Mouse (Mus musculus): ENCODE measurements around the gene Tex26. TPM values are rescaled to one million over a fixed set of nuclear protein-coding genes. Genes with fewer than 3 reads are reported as not detected.

Gene Tex26
- polyA plus RNA-seq, 1 experiment from 2014 or later, result 1.1 TPM

DNA sequence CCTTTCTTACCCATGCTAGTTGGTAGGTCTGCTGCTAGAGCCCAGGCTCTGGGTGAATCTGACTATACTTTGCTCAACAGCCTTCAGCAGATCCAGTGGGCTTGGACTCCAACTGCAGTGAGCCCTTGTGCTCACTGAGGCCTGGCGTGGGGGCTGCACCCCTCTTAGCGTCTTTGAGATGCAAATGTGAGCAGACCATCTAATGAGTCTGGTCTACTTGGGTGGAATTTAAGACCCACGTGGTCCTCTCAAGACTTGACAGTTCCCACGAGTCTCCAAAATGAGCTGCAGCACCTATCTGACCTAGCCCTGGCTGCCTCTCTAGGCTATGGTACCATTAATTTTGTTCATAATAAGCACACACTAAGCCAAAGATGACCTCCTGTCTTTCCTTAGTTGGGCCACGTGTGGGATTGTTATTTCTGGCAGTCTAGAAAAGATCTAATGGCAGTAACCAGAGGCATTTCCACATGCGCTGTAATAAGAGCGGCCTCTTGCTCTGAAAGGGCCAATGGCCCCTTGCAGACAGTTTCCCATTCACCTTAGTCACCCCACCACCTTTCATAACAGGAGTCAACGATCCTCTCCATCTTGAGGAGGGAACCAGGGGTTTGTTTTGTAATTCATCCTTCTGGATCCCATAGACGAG is 74.1 kb downstream of the Tex26 start:
- peaks cover 39% of the 10 kb centered on the region for H3K4me1 ChIP-seq (replicated peaks; ENCODE audit: control insufficient read depth, insufficient read depth, low read length)
- no peaks in the 10 kb centered on the region for H3K9me3 ChIP-seq (ENCODE audit: control insufficient read depth, low read length)
- H3K36me3 ChIP-seq (ENCODE audit: control insufficient read depth, insufficient read depth), result no peaks in the 10 kb centered on the region
- no peak overlapping the region for H3K9ac ChIP-seq (replicated peaks; ENCODE audit: low read depth, low read length)
- no peak overlapping the region for H3K4me3 ChIP-seq (replicated peaks; ENCODE audit: low read length)
- peak overlapping the region; percentile 37 for H3K27ac ChIP-seq (ENCODE audit: low read length)
- peak overlapping the region; percentile 31 for H3K4me2 ChIP-seq (ENCODE audit: low read length)
- ATAC-seq, result peak; percentile 68
- WGBS, result 7% methylated on average over 9 of the region's 9 CpGs
- H3K27me3 ChIP-seq (replicated peaks; ENCODE audit: control insufficient read depth, insufficient read depth, low read length), result no peaks in the 10 kb centered on the region

DNA sequence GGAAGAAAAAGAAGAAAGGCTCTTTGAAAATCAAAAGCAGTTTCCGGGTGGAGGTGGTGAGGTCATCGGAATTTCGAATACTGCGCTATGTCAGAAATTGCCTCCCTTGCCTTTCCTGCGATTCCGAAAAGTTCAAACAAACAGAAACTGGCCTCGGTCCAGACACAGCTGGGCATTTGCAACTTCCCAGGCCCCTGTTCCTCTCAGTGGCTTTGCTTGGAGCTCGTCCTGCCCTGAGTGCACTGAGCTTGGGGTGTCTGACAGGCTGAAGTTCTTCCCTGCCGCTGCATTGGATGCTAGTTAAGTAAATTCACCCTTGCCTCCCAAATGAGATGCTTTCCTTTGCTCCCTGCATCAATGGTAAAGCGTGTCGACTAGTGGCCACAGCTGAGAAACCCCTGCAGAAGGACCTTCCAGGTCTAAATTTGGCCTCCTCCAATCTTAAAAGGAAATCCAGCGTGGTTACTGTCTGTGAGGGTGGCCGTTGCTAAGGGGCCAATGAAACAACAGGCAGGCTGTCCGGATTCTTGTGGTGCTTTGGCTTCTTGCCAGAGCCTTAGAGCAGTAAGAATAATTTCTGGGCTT is 74.7 kb downstream of the Tex26 start:
- Histone ChIP-seq H3K9ac (replicated peaks; ENCODE audit: low read depth, low read length) (0 out of 2 replicates have a peak overlapping the region, but pooled peaks have one; percentile 3), H3K4me2 (ENCODE audit: low read length) (peak overlapping the region; percentile 31), H3K4me3 (replicated peaks; ENCODE audit: low read length) (no peak overlapping the region), H3K4me1 (replicated peaks; ENCODE audit: control insufficient read depth, insufficient read depth, low read length) (peaks cover 39% of the 10 kb centered on the region), H3K27me3 (replicated peaks; ENCODE audit: control insufficient read depth, insufficient read depth, low read length) (no peaks in the 10 kb centered on the region), H3K36me3 (ENCODE audit: control insufficient read depth, insufficient read depth) (no peaks in the 10 kb centered on the region), H3K9me3 (ENCODE audit: control insufficient read depth, low read length) (no peaks in the 10 kb centered on the region), H3K27ac (ENCODE audit: low read length) (peak overlapping the region; percentile 37)
- WGBS, result 3% methylated on average over 14 of the region's 14 CpGs
- peak; percentile 51 for ATAC-seq

- no peaks in the 10 kb centered on the region for H3K36me3 ChIP-seq (ENCODE audit: control insufficient read depth, insufficient read depth)
- no peak overlapping the region for H3K9ac ChIP-seq (replicated peaks; ENCODE audit: low read depth, low read length)
- no peak for ATAC-seq
- H3K27ac ChIP-seq (ENCODE audit: low read length), result peak overlapping the region; percentile 37
- WGBS, result 10% methylated on average over 3 of the region's 3 CpGs
- H3K9me3 ChIP-seq (ENCODE audit: control insufficient read depth, low read length), result no peaks in the 10 kb centered on the region
- no peaks in the 10 kb centered on the region for H3K27me3 ChIP-seq (replicated peaks; ENCODE audit: control insufficient read depth, insufficient read depth, low read length)
- H3K4me2 ChIP-seq (ENCODE audit: low read length), result peak overlapping the region; percentile 31
- peaks cover 39% of the 10 kb centered on the region for H3K4me1 ChIP-seq (replicated peaks; ENCODE audit: control insufficient read depth, insufficient read depth, low read length)
- no peak overlapping the region for H3K4me3 ChIP-seq (replicated peaks; ENCODE audit: low read length)
Observed at GRCm38 (mm10) chr5:149514890-149515289, 75.4 kb downstream of the Tex26 start.

DNA sequence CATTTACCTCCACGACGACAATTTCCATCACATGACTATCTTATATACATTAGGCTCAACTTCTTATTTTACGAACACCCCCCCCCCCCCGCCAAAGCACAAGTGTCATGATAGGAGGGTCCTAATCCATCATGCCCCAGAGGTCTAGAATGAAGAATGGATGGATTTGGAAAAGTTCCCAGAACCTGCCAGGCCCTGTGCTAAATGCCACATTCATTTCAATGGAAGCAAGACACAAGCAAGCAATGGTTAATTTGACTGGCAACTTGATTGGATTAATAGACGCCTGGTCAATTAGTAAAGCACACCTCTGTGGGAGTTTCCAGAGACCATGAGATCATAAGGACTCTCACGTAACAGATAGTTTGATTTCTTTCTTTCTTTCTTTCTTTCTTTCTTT is 77.7 kb downstream of the Tex26 start:
- H3K9ac ChIP-seq (replicated peaks; ENCODE audit: low read depth, low read length), result no peak overlapping the region
- H3K27ac ChIP-seq (ENCODE audit: low read length), result no peak overlapping the region
- H3K36me3 ChIP-seq (ENCODE audit: control insufficient read depth, insufficient read depth), result no peaks in the 10 kb centered on the region
- 12% methylated on average over 6 of the region's 6 CpGs for WGBS
- no peaks in the 10 kb centered on the region for H3K27me3 ChIP-seq (replicated peaks; ENCODE audit: control insufficient read depth, insufficient read depth, low read length)
- no peaks in the 10 kb centered on the region for H3K9me3 ChIP-seq (ENCODE audit: control insufficient read depth, low read length)
- no peak overlapping the region for H3K4me2 ChIP-seq (ENCODE audit: low read length)
- no peak overlapping the region for H3K4me3 ChIP-seq (replicated peaks; ENCODE audit: low read length)
- peak; percentile 16 for ATAC-seq
- H3K4me1 ChIP-seq (replicated peaks; ENCODE audit: control insufficient read depth, insufficient read depth, low read length), result peaks cover 44% of the 10 kb centered on the region

Other genes with a start within 250 kb of the Tex26 start
- 8.7 and 11.6 TPM in 2 replicates for gene Alox5ap, start 174.9 kb upstream of the Tex26 start, polyA plus RNA-seq (2015; fragmentation: Nextera tagmentation; extraction: Ambion mirVana)
- 1.3 and 1.7 TPM in 2 replicates for gene Medag, start 27.9 kb upstream of the Tex26 start, polyA plus RNA-seq (2015; fragmentation: Nextera tagmentation; extraction: Ambion mirVana)
- gene Wdr95, start 89.0 kb downstream of the Tex26 start, polyA plus RNA-seq (2015; fragmentation: Nextera tagmentation; extraction: Ambion mirVana), result 0.14 and 0.19 TPM in 2 replicates
- 117 and 122 TPM in 2 replicates for gene Hsph1, start 196.7 kb downstream of the Tex26 start, polyA plus RNA-seq (2015; fragmentation: Nextera tagmentation; extraction: Ambion mirVana)
- 13.4 and 14.4 TPM in 2 replicates for gene B3glct, start 238.6 kb downstream of the Tex26 start, polyA plus RNA-seq (2015; fragmentation: Nextera tagmentation; extraction: Ambion mirVana)

Measured in forebrain, embryonic 16.5 days (tissue).